Mouse (Mus musculus) CH12.LX (cell line): Measurements from ENCODE around the gene Fbln5.

Experiments used
- CTCF ChIP-seq, 2 experiments: IDR thresholded peaks in 1 of 2; conservative IDR thresholded peaks in 1 of 2; 2 replicates each; pipeline ENCODE4 v1.5.1; 2011 to 2012; ENCODE audit warnings: low read depth in 2 of 2, low read length in 2 of 2, improper control_type of control experiment in 1 of 2, inconsistent platforms in 1 of 2, mild to moderate bottlenecking in 1 of 2, moderate library complexity in 1 of 2
- ELF1 ChIP-seq: IDR thresholded peaks from 2 replicates; pipeline ENCODE4 v1.6.1; 2014; ENCODE audit warnings: low read depth, mild to moderate bottlenecking, inconsistent platforms, low read length, improper control_type of control experiment

- TF ChIP-seq CTCF (conservative IDR thresholded peaks at IDR 0.05 in 1 of 2, IDR thresholded peaks at IDR 0.05 in 1 of 2; ENCODE audit: low read depth in 2 of 2, low read length in 2 of 2) = no peak
- TF ChIP-seq ELF1 = no peak
These were observed 37.9 kb downstream of the Fbln5 start for GRCm38 (mm10) chr12:101780915-101781314.
